Mouse (Mus musculus): ENCODE measurements around the gene Gm13103.
"Not testable (repeated sequence)": the region's sequence is repeated elsewhere in the genome, so short reads cannot be mapped to it uniquely, and the experiment has no call there.

GRCm38 (mm10) chr4:143882371-143882770 lies 36.1 kb downstream of the Gm13103 start:
- TF ChIP-seq E2F4 (IDR thresholded peaks at IDR 0.05; ENCODE audit: insufficient read depth); MAX (IDR thresholded peaks at IDR 0.05; ENCODE audit: low read depth); POLR2A (IDR thresholded peaks at IDR 0.05; ENCODE audit: insufficient read length, low read depth); USF1 (IDR thresholded peaks at IDR 0.05; ENCODE audit: low read depth); MYOD1 (IDR thresholded peaks at IDR 0.05; ENCODE audit: control insufficient read depth in 1 of 3, insufficient read length in 2 of 3, low read depth in 2 of 3); TCF12 (IDR thresholded peaks at IDR 0.05; ENCODE audit: insufficient read depth, poor library complexity, severe bottlenecking); POLR2AphosphoS2 (IDR thresholded peaks at IDR 0.05; ENCODE audit: insufficient read length, low read depth); SRF (IDR thresholded peaks at IDR 0.05; ENCODE audit: control insufficient read depth, insufficient read length, low read depth): not testable (repeated sequence)
